Mouse (Mus musculus): Measurements from ENCODE around the gene Pdxk.

Pdxk gene

GRCm38 (mm10) chr10:78458348-78459111 is 6.2 kb downstream of the Pdxk start:
- ATAC-seq (ENCODE audit: low TSS enrichment): peak; percentile 20

- ATAC-seq (ENCODE audit: low TSS enrichment): peak; percentile 60
Measured at GRCm38 (mm10) chr10:78457495-78458347, 7.1 kb downstream of the Pdxk start.

GRCm38 (mm10) chr10:78456696-78457095 is 8.1 kb downstream of the Pdxk start:
- no peak for ATAC-seq (ENCODE audit: low TSS enrichment)

GRCm38 (mm10) chr10:78452641-78453040 is 12.1 kb downstream of the Pdxk start:
- ATAC-seq (ENCODE audit: low TSS enrichment): peak; percentile 28; the same call in 1 of the 2 replicates

- no peak for ATAC-seq (ENCODE audit: low TSS enrichment)
Measured at GRCm38 (mm10) chr10:78450761-78451160, 14.0 kb downstream of the Pdxk start.

- no peak for ATAC-seq (ENCODE audit: low TSS enrichment)
Measured at GRCm38 (mm10) chr10:78447396-78447795, 17.4 kb downstream of the Pdxk start.

GRCm38 (mm10) chr10:78446195-78446594 is 18.6 kb downstream of the Pdxk start:
- ATAC-seq (ENCODE audit: low TSS enrichment): no peak

GRCm38 (mm10) chr10:78442292-78442691 is 22.5 kb downstream of the Pdxk start:
- ATAC-seq (ENCODE audit: low TSS enrichment): no peak

- no peak for ATAC-seq (ENCODE audit: low TSS enrichment)
Measured at GRCm38 (mm10) chr10:78441606-78442005, 23.2 kb downstream of the Pdxk start.

GRCm38 (mm10) chr10:78440812-78441211 is 24.0 kb downstream of the Pdxk start:
- ATAC-seq (ENCODE audit: low TSS enrichment): peak; percentile 52

- no peak for ATAC-seq (ENCODE audit: low TSS enrichment)
Measured at GRCm38 (mm10) chr10:78439990-78440389, 24.8 kb downstream of the Pdxk start.

- ATAC-seq (ENCODE audit: low TSS enrichment): no peak
Measured at GRCm38 (mm10) chr10:78439550-78439949, 25.2 kb downstream of the Pdxk start.

- peak; percentile 69 for ATAC-seq (ENCODE audit: low TSS enrichment)
Measured at GRCm38 (mm10) chr10:78438094-78438493, 26.7 kb downstream of the Pdxk start.

GRCm38 (mm10) chr10:78432853-78433252 is 31.9 kb downstream of the Pdxk start:
- ATAC-seq (ENCODE audit: low TSS enrichment): no peak

GRCm38 (mm10) chr10:78429776-78430175 is 35.0 kb downstream of the Pdxk start:
- ATAC-seq (ENCODE audit: low TSS enrichment): no peak

GRCm38 (mm10) chr10:78429180-78429579 is 35.6 kb downstream of the Pdxk start:
- no peak for ATAC-seq (ENCODE audit: low TSS enrichment)

- no peak for ATAC-seq (ENCODE audit: low TSS enrichment)
Measured at GRCm38 (mm10) chr10:78428070-78428469, 36.7 kb downstream of the Pdxk start.

GRCm38 (mm10) chr10:78426117-78426735 is 38.5 kb downstream of the Pdxk start:
- ATAC-seq (ENCODE audit: low TSS enrichment): peak; percentile 18

GRCm38 (mm10) chr10:78425181-78426041 is 39.4 kb downstream of the Pdxk start, which contains the start of gene Cstb:
Gene Cstb, plus strand, starts transcription at chr10:78425669.
- ATAC-seq (ENCODE audit: low TSS enrichment): peak; percentile 93

- ATAC-seq (ENCODE audit: low TSS enrichment): no peak
Measured at GRCm38 (mm10) chr10:78422614-78423013, 42.2 kb downstream of the Pdxk start.

- ATAC-seq (ENCODE audit: low TSS enrichment): no peak
Measured at GRCm38 (mm10) chr10:78420929-78421328, 43.8 kb downstream of the Pdxk start.

Data from frontal cortex, adult (tissue).